Mouse (Mus musculus): Measurements from ENCODE around the gene Drd2.

DNA sequence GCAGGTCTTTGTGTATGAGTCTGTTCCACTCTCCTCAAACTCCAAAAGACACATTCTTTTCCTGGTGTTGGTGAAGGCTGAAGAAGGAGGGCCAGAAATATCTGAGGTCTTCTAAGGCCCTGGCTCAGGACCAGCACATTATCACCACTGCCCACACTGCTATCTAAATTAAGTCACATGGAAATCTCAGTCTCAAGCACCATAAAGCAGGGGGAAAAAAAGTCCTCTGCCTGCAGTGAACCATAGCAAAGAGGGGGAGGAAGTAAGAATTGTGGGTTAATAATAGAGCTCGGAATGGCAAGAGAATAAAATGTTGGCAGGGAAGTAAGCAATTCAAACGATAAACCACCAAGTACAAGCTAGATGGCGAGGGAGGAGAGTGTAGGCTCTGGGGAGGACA, 32.9 kb upstream of the Drd2 start:
- TF ChIP-seq POLR2AphosphoS2 (IDR thresholded peaks at IDR 0.05; ENCODE audit: insufficient read length, low read depth) = no peak
- no peak for TF ChIP-seq USF1 (IDR thresholded peaks at IDR 0.05; ENCODE audit: low read depth)
- no peak for TF ChIP-seq POLR2A (IDR thresholded peaks at IDR 0.05; ENCODE audit: insufficient read length, low read depth)
- no peak for TF ChIP-seq E2F4 (IDR thresholded peaks at IDR 0.05; ENCODE audit: insufficient read depth)
- TF ChIP-seq MYOD1 (IDR thresholded peaks at IDR 0.05; ENCODE audit: control insufficient read depth in 1 of 3, insufficient read length in 2 of 3, low read depth in 2 of 3) = no peak
- TF ChIP-seq MAX (IDR thresholded peaks at IDR 0.05; ENCODE audit: low read depth) = no peak
- TF ChIP-seq CEBPB (IDR thresholded peaks at IDR 0.05; ENCODE audit: insufficient read depth, poor library complexity, severe bottlenecking) = no peak
